Mouse (Mus musculus) kidney, adult 9 months (tissue): ENCODE results near the gene Lemd1.

Experiments used
- DNase-seq: peaks from one replicate; pipeline ENCODE4 v3.0.0; 2022

Lemd1 gene

GRCm38 (mm10) chr1:132296051-132296450, 104.8 kb downstream of the Lemd1 start:
- no peak for DNase-seq

GRCm38 (mm10) chr1:132298425-132298800, 107.2 kb downstream of the Lemd1 start, which contains the start of gene Klhdc8a:
Gene Klhdc8a, plus strand, starts transcription at chr1:132298626.
- peak; percentile 67 for DNase-seq

- DNase-seq: peak; percentile 52
Observed at GRCm38 (mm10) chr1:132298801-132299464, 107.7 kb downstream of the Lemd1 start.

- peak; percentile 28 for DNase-seq
Observed at GRCm38 (mm10) chr1:132299744-132300143, 108.5 kb downstream of the Lemd1 start.

GRCm38 (mm10) chr1:132301242-132301641, 110.0 kb downstream of the Lemd1 start:
- DNase-seq: peak; percentile 1

- DNase-seq: no peak
Observed at GRCm38 (mm10) chr1:132302341-132302866, 111.2 kb downstream of the Lemd1 start.

GRCm38 (mm10) chr1:132304618-132305214, 113.5 kb downstream of the Lemd1 start:
- DNase-seq: peak; percentile 51

- peak; percentile 80 for DNase-seq
Observed at GRCm38 (mm10) chr1:132306160-132306559, 114.9 kb downstream of the Lemd1 start.

GRCm38 (mm10) chr1:132306808-132307207, 115.6 kb downstream of the Lemd1 start:
- DNase-seq: peak; percentile 30

GRCm38 (mm10) chr1:132307962-132308361, 116.7 kb downstream of the Lemd1 start:
- DNase-seq: no peak

GRCm38 (mm10) chr1:132308674-132309073, 117.4 kb downstream of the Lemd1 start:
- no peak for DNase-seq
